Mouse (Mus musculus): ENCODE results near the gene Slc41a3. TPM values are rescaled to one million over a fixed set of nuclear protein-coding genes. Genes with fewer than 3 reads are reported as not detected.

The Slc41a3 gene
- polyA plus RNA-seq, 1 experiment from 2014 or later = 41.3 TPM

- Histone ChIP-seq H3K27me3 (no peaks in the 10 kb centered on the region), H3K4me1 (replicated peaks) (peaks cover 78% of the 10 kb centered on the region), H3K4me2 (no peak overlapping the region), H3K4me3 (replicated peaks) (no peak overlapping the region), H3K9me3 (replicated peaks) (no peaks in the 10 kb centered on the region), H3K36me3 (replicated peaks) (peaks cover 8% of the 10 kb centered on the region; the same call in 1 of the 2 replicates), H3K9ac (no peak overlapping the region), H3K27ac (replicated peaks) (peak overlapping the region; percentile 42; the same call in 1 of the 2 replicates)
- 85% methylated on average over 6 of the region's 6 CpGs for WGBS (ENCODE audit: insufficient replicate concordance)
- no peak for ATAC-seq (ENCODE audit: insufficient read depth)
Observed at GRCm38 (mm10) chr6:90615991-90616390, 11.5 kb downstream of the Slc41a3 start.

- peak overlapping the region; percentile 12; the same call in 1 of the 2 replicates for H3K9ac ChIP-seq
- H3K4me2 ChIP-seq = no peak overlapping the region
- ATAC-seq (ENCODE audit: insufficient read depth) = no peak
- H3K36me3 ChIP-seq (replicated peaks) = peaks cover 8% of the 10 kb centered on the region; the same call in 1 of the 2 replicates
- H3K4me3 ChIP-seq (replicated peaks) = no peak overlapping the region
- H3K27me3 ChIP-seq = no peaks in the 10 kb centered on the region
- H3K4me1 ChIP-seq (replicated peaks) = peaks cover 79% of the 10 kb centered on the region
- no peaks in the 10 kb centered on the region for H3K9me3 ChIP-seq (replicated peaks)
- peak overlapping the region; percentile 42; the same call in 1 of the 2 replicates for H3K27ac ChIP-seq (replicated peaks)
- WGBS (ENCODE audit: insufficient replicate concordance) = 50% methylated on average over 6 of the region's 6 CpGs
Observed at GRCm38 (mm10) chr6:90616481-90616880, 12.0 kb downstream of the Slc41a3 start.

GRCm38 (mm10) chr6:90618274-90618673 is 13.7 kb downstream of the Slc41a3 start:
- 0 out of 2 replicates have a peak, but pooled peaks have one; percentile 6 for ATAC-seq (ENCODE audit: insufficient read depth)
- no peaks in the 10 kb centered on the region for H3K27me3 ChIP-seq
- peak overlapping the region; percentile 97 for H3K27ac ChIP-seq (replicated peaks)
- peak overlapping the region; percentile 73 for H3K4me2 ChIP-seq
- no peaks in the 10 kb centered on the region; the same call in 1 of the 2 replicates for H3K36me3 ChIP-seq (replicated peaks)
- 10% methylated on average over 4 of the region's 4 CpGs for WGBS (ENCODE audit: insufficient replicate concordance)
- H3K4me3 ChIP-seq (replicated peaks) = peak overlapping the region; percentile 61
- peaks cover 88% of the 10 kb centered on the region for H3K4me1 ChIP-seq (replicated peaks)
- peak overlapping the region; percentile 78 for H3K9ac ChIP-seq
- no peaks in the 10 kb centered on the region for H3K9me3 ChIP-seq (replicated peaks)

GRCm38 (mm10) chr6:90618821-90619636 is 14.5 kb downstream of the Slc41a3 start:
- Histone ChIP-seq H3K9ac (peak overlapping the region; percentile 78), H3K4me2 (peak overlapping the region; percentile 73), H3K4me1 (replicated peaks) (peaks cover 92% of the 10 kb centered on the region), H3K27ac (replicated peaks) (peak overlapping the region; percentile 97), H3K4me3 (replicated peaks) (peak overlapping the region; percentile 61), H3K36me3 (replicated peaks) (no peaks in the 10 kb centered on the region), H3K9me3 (replicated peaks) (no peaks in the 10 kb centered on the region), H3K27me3 (no peaks in the 10 kb centered on the region)
- WGBS (ENCODE audit: insufficient replicate concordance) = 17% methylated on average over 19 of the region's 19 CpGs
- peak; percentile 13 for ATAC-seq (ENCODE audit: insufficient read depth)

GRCm38 (mm10) chr6:90619936-90620335 is 15.4 kb downstream of the Slc41a3 start:
- 30% methylated on average over 5 of the region's 5 CpGs for WGBS (ENCODE audit: insufficient replicate concordance)
- no peak for ATAC-seq (ENCODE audit: insufficient read depth)
- Histone ChIP-seq H3K9me3 (replicated peaks) (no peaks in the 10 kb centered on the region), H3K27me3 (no peaks in the 10 kb centered on the region), H3K4me2 (peak overlapping the region; percentile 73), H3K27ac (replicated peaks) (peak overlapping the region; percentile 97), H3K9ac (peak overlapping the region; percentile 78), H3K4me1 (replicated peaks) (peaks cover 100% of the 10 kb centered on the region), H3K36me3 (replicated peaks) (peaks cover 4% of the 10 kb centered on the region; the same call in 1 of the 2 replicates), H3K4me3 (replicated peaks) (peak overlapping the region; percentile 61)

- Histone ChIP-seq H3K9me3 (replicated peaks) (no peaks in the 10 kb centered on the region), H3K36me3 (replicated peaks) (peaks cover 14% of the 10 kb centered on the region), H3K4me1 (replicated peaks) (peaks cover 99% of the 10 kb centered on the region), H3K9ac (peak overlapping the region; percentile 78), H3K4me2 (peak overlapping the region; percentile 73), H3K27me3 (no peaks in the 10 kb centered on the region), H3K4me3 (replicated peaks) (peak overlapping the region; percentile 61), H3K27ac (replicated peaks) (peak overlapping the region; percentile 97)
- ATAC-seq (ENCODE audit: insufficient read depth) = no peak
- WGBS (ENCODE audit: insufficient replicate concordance) = 45% methylated on average over 9 of the region's 9 CpGs
Observed at GRCm38 (mm10) chr6:90620791-90621583, 16.5 kb downstream of the Slc41a3 start.

GRCm38 (mm10) chr6:90621584-90621890 is 17.0 kb downstream of the Slc41a3 start:
- Histone ChIP-seq H3K4me2 (peak overlapping the region; percentile 73), H3K27me3 (no peaks in the 10 kb centered on the region), H3K4me1 (replicated peaks) (peaks cover 98% of the 10 kb centered on the region), H3K36me3 (replicated peaks) (peaks cover 20% of the 10 kb centered on the region), H3K27ac (replicated peaks) (peak overlapping the region; percentile 97), H3K9ac (peak overlapping the region; percentile 78), H3K9me3 (replicated peaks) (no peaks in the 10 kb centered on the region), H3K4me3 (replicated peaks) (peak overlapping the region; percentile 61)
- ATAC-seq (ENCODE audit: insufficient read depth) = no peak
- WGBS (ENCODE audit: insufficient replicate concordance) = 34% methylated on average over 6 of the region's 6 CpGs

- Histone ChIP-seq H3K36me3 (replicated peaks) (peaks cover 33% of the 10 kb centered on the region), H3K4me1 (replicated peaks) (peaks cover 98% of the 10 kb centered on the region), H3K27ac (replicated peaks) (peak overlapping the region; percentile 97), H3K9me3 (replicated peaks) (no peaks in the 10 kb centered on the region), H3K9ac (peak overlapping the region; percentile 78), H3K4me2 (peak overlapping the region; percentile 73), H3K27me3 (no peaks in the 10 kb centered on the region), H3K4me3 (replicated peaks) (peak overlapping the region; percentile 61)
- WGBS (ENCODE audit: insufficient replicate concordance) = 20% methylated on average over 11 of the region's 11 CpGs
- ATAC-seq (ENCODE audit: insufficient read depth) = peak; percentile 89
Observed at GRCm38 (mm10) chr6:90622758-90623455, 18.4 kb downstream of the Slc41a3 start.

- peaks cover 95% of the 10 kb centered on the region for H3K4me1 ChIP-seq (replicated peaks)
- no peaks in the 10 kb centered on the region for H3K27me3 ChIP-seq
- H3K27ac ChIP-seq (replicated peaks) = peak overlapping the region; percentile 97
- WGBS (ENCODE audit: insufficient replicate concordance) = 22% methylated on average over 5 of the region's 5 CpGs
- 0 out of 2 replicates have a peak, but pooled peaks have one; percentile 15 for ATAC-seq (ENCODE audit: insufficient read depth)
- no peaks in the 10 kb centered on the region for H3K9me3 ChIP-seq (replicated peaks)
- peak overlapping the region; percentile 61 for H3K4me3 ChIP-seq (replicated peaks)
- peak overlapping the region; percentile 73 for H3K4me2 ChIP-seq
- peaks cover 39% of the 10 kb centered on the region for H3K36me3 ChIP-seq (replicated peaks)
- peak overlapping the region; percentile 78 for H3K9ac ChIP-seq
Observed at GRCm38 (mm10) chr6:90623456-90623836, 18.9 kb downstream of the Slc41a3 start.

- Histone ChIP-seq H3K4me3 (replicated peaks) (peak overlapping the region; percentile 61), H3K4me1 (replicated peaks) (peaks cover 94% of the 10 kb centered on the region), H3K4me2 (peak overlapping the region; percentile 73), H3K36me3 (replicated peaks) (peaks cover 46% of the 10 kb centered on the region), H3K27me3 (no peaks in the 10 kb centered on the region), H3K9me3 (replicated peaks) (no peaks in the 10 kb centered on the region), H3K9ac (peak overlapping the region; percentile 78), H3K27ac (replicated peaks) (peak overlapping the region; percentile 97)
- no peak for ATAC-seq (ENCODE audit: insufficient read depth)
- 26% methylated on average over 6 of the region's 6 CpGs for WGBS (ENCODE audit: insufficient replicate concordance)
Observed at GRCm38 (mm10) chr6:90624184-90624583, 19.7 kb downstream of the Slc41a3 start.

Data from liver, embryonic 15.5 days (tissue).